Mouse (Mus musculus) heart, postnatal 0 days (tissue): ENCODE data around the gene Man2b1. TPM values are rescaled to one million over a fixed set of nuclear protein-coding genes. Genes with fewer than 3 reads are reported as not detected.
"Not testable (repeated sequence)": the region's sequence is repeated elsewhere in the genome, so short reads cannot be mapped to it uniquely, and the experiment has no call there.

Experiments used
- ATAC-seq: fragments of 200-750 bp; cut with Nextera tagmentation; 2 replicates; pipeline ENCODE4 v1.8.0; 2017; ENCODE audit warnings: low read depth, moderate number of reproducible peaks, moderate library complexity; ENCODE audit not compliant: insufficient read depth
- DNase-seq: peaks from one replicate; pipeline ENCODE4 v3.0.0-alpha.2; 2016; ENCODE audit warnings: low spot score
- H3K27ac ChIP-seq: fragments of 300-500 bp; sonication (generic); 2 replicates; pipeline ENCODE4 v1.5.1; 2014; ENCODE audit warnings: low read depth, mild to moderate bottlenecking
- H3K27me3 ChIP-seq: fragments of 300-500 bp; sonication (generic); 2 replicates; pipeline ENCODE4 v1.6.1; 2014; ENCODE audit warnings: low read length, mixed read lengths; ENCODE audit not compliant: control insufficient read depth, insufficient read depth
- H3K36me3 ChIP-seq: fragments of 300-500 bp; sonication (generic); replicated peaks from 2 replicates; pipeline ENCODE4 v1.6.1; 2014; ENCODE audit warnings: low read length, mixed read lengths; ENCODE audit not compliant: control insufficient read depth, insufficient read depth
- H3K4me1 ChIP-seq: fragments of 300-500 bp; sonication (generic); 2 replicates; pipeline ENCODE4 v1.6.1; 2014; ENCODE audit warnings: antibody characterized with exemption; ENCODE audit not compliant: control insufficient read depth, insufficient read depth
- H3K4me2 ChIP-seq: fragments of 300-500 bp; sonication (generic); 2 replicates; pipeline ENCODE4 v1.6.1; 2014; ENCODE audit warnings: low read depth, mild to moderate bottlenecking, low read length, moderate library complexity
- H3K4me3 ChIP-seq: fragments of 300-500 bp; sonication (generic); 2 replicates; pipeline ENCODE4 v1.5.1; 2014; ENCODE audit warnings: low read depth, low read length
- H3K9ac ChIP-seq: fragments of 300-500 bp; sonication (generic); replicated peaks from 2 replicates; pipeline ENCODE4 v1.6.1; 2014; ENCODE audit warnings: low read depth, low read length, mixed read lengths
- H3K9me3 ChIP-seq: fragments of 300-500 bp; sonication (generic); replicated peaks from 2 replicates; pipeline ENCODE4 v1.6.1; 2016; ENCODE audit warnings: low read length; ENCODE audit not compliant: control insufficient read depth
- CTCF ChIP-seq: IDR thresholded peaks from 2 replicates; pipeline ENCODE4 v1.5.1; 2016; ENCODE audit warnings: antibody characterized with exemption, control low read depth, low read depth
- EP300 ChIP-seq: IDR thresholded peaks from 2 replicates; pipeline ENCODE4 v1.6.1; 2016; ENCODE audit warnings: antibody characterized with exemption, low read depth
- WGBS: fragments of 180-500 bp; shearing (Covaris S2); extraction: QIAGEN DNeasy Blood & Tissue Kit; methylation state at CpG from one replicate; pipeline ENCODE4 v1.1.7; 2014; 5-methylcytosine and 5-hydroxymethylcytosine counted together
- polyA plus RNA-seq: library from polyadenylated mRNA; unstranded; fragments of >200 nt; fragmentation: Nextera tagmentation; extraction: Ambion mirVana; gene quantifications from 2 replicates; pipeline ENCODE4 v1.2.1, GENCODE M21; 2015
- total RNA-seq: library from RNA; depleted of rRNA; stranded (reverse); fragments of >200 nt; gene quantifications from 2 replicates; pipeline ENCODE4 v1.2.3, GENCODE M21; 2014; ENCODE audit warnings: low replicate concordance

The Man2b1 gene
- total and polyA plus RNA-seq, 2 experiments from 2014 or later: 24.0 to 87.1 TPM

DNA sequence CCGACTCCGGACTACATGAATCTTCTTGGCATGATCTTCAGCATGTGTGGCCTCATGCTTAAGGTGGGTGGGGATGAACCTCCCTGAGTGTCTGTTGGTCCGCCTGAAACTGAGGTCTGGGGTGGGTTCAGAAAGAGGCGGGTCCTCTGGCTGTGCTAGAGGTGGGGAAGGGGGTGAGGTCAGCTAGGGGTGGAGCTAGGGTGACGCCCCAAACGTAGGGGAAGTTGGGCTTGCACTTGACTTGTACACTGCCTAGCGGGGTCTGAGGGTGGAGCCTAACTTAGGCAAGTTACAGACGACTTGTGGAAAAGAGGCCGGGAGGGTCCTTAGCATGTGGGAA lies 1.9 kb upstream of the Man2b1 start, which contains the start of gene Wdr83:
Gene Wdr83 (minus strand): TSS at position 91 of the 340 bp plus-strand sequence.
- ATAC-seq: peak; percentile 27; the same call in 1 of the 2 replicates
- peak within 1 kb of the TSS; percentile 93 for H3K9ac ChIP-seq
- DNase-seq: peak; percentile 40
- H3K36me3 ChIP-seq: peaks cover 22% of the 10 kb centered on the region
- H3K9me3 ChIP-seq: no peaks in the 10 kb centered on the region
- TF ChIP-seq CTCF: no peak
- H3K27me3 ChIP-seq: no peaks in the 10 kb centered on the region
- peak within 1 kb of the TSS; percentile 81 for H3K27ac ChIP-seq
- peaks cover 20% of the 10 kb centered on the region for H3K4me1 ChIP-seq
- H3K4me2 ChIP-seq: peak within 1 kb of the TSS; percentile 99
- WGBS: 2% methylated on average over 9 of the region's 9 CpGs
- H3K4me3 ChIP-seq: peak within 1 kb of the TSS; percentile 74

GRCm38 (mm10) chr8:85082169-85082568 lies 901 bp upstream of the Man2b1 start:
- H3K27me3 ChIP-seq, H3K9me3 ChIP-seq, DNase-seq, ATAC-seq, H3K4me2 ChIP-seq, H3K27ac ChIP-seq, H3K9ac ChIP-seq, H3K4me3 ChIP-seq: not testable (repeated sequence)
- Histone ChIP-seq H3K4me1 (peaks cover 20% of the 10 kb centered on the region), H3K36me3 (peaks cover 22% of the 10 kb centered on the region)
- 79% methylated on average over 4 of the region's 4 CpGs for WGBS

DNA sequence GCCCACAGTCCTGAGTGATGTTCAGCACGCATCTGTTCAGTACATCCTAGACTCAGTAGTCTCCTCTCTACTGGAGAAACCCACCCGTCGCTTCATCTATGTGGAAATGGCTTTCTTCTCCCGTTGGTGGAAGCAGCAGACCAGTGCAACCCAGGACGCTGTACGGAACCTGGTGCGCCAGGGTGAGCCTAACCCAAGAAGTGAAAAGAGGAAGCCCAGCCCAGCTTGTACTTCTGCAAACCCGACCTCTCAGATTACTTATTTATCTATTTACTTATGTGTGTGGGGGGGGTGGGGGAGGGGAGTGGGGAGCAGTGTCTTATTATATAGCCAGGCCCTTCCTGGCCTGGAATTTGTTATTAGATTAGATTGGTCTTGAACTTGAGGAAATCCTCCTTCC lies 1.6 kb downstream of the Man2b1 start:
- no peak for DNase-seq
- ATAC-seq: no peak
- Histone ChIP-seq H3K4me3 (no peak overlapping the region), H3K27ac (no peak overlapping the region), H3K4me1 (peaks cover 18% of the 10 kb centered on the region), H3K36me3 (peaks cover 36% of the 10 kb centered on the region), H3K4me2 (no peak overlapping the region), H3K27me3 (no peaks in the 10 kb centered on the region), H3K9ac (no peak overlapping the region), H3K9me3 (no peaks in the 10 kb centered on the region)
- WGBS: 75% methylated on average over 8 of the region's 8 CpGs
- TF ChIP-seq EP300: no peak
- no peak for TF ChIP-seq CTCF

GRCm38 (mm10) chr8:85086238-85086637 lies 3.2 kb downstream of the Man2b1 start:
- H3K27ac ChIP-seq: no peak overlapping the region
- ATAC-seq (no peak), DNase-seq (no peak)
- no peak overlapping the region for H3K4me2 ChIP-seq
- H3K9me3 ChIP-seq: no peaks in the 10 kb centered on the region
- no peak overlapping the region for H3K4me3 ChIP-seq
- peaks cover 11% of the 10 kb centered on the region for H3K4me1 ChIP-seq
- WGBS: 74% methylated on average over 3 of the region's 3 CpGs
- no peak for TF ChIP-seq EP300
- no peak for TF ChIP-seq CTCF
- peaks cover 36% of the 10 kb centered on the region for H3K36me3 ChIP-seq
- H3K9ac ChIP-seq: no peak overlapping the region
- no peaks in the 10 kb centered on the region for H3K27me3 ChIP-seq

GRCm38 (mm10) chr8:85088771-85089170 lies 5.7 kb downstream of the Man2b1 start:
- Histone ChIP-seq H3K27me3 (no peaks in the 10 kb centered on the region), H3K36me3 (peaks cover 48% of the 10 kb centered on the region), H3K9ac (no peak overlapping the region), H3K27ac (no peak overlapping the region), H3K4me1 (peaks cover 7% of the 10 kb centered on the region), H3K9me3 (no peaks in the 10 kb centered on the region), H3K4me2 (no peak overlapping the region), H3K4me3 (no peak overlapping the region)
- ATAC-seq (no peak), DNase-seq (no peak)
- TF ChIP-seq CTCF (no peak), EP300 (no peak)
- 58% methylated on average over 2 of the region's 2 CpGs for WGBS

GRCm38 (mm10) chr8:85090856-85091255 lies 7.8 kb downstream of the Man2b1 start:
- DNase-seq (no peak), ATAC-seq (no peak)
- Histone ChIP-seq H3K4me1 (no peaks in the 10 kb centered on the region), H3K27me3 (no peaks in the 10 kb centered on the region), H3K27ac (no peak overlapping the region), H3K4me3 (no peak overlapping the region), H3K9ac (no peak overlapping the region), H3K36me3 (peaks cover 53% of the 10 kb centered on the region), H3K9me3 (no peaks in the 10 kb centered on the region), H3K4me2 (no peak overlapping the region)
- TF ChIP-seq CTCF (no peak), EP300 (no peak)
- WGBS: 86% methylated on average over 11 of the region's 11 CpGs
